Mouse (Mus musculus) adrenal gland, postnatal 4 days (tissue): ENCODE data around the gene Tpx2. TPM values are rescaled to one million over a fixed set of nuclear protein-coding genes. Genes with fewer than 3 reads are reported as not detected.

ENCODE experiments used
- DNase-seq, 2 experiments: peaks; one replicate each; pipeline ENCODE4 v3.0.0; 2021 to 2022; ENCODE audit warnings: low spot score in 2 of 2, mixed read lengths in 2 of 2
- microRNA-seq: library from miRNA; unstranded; fragments of <30 nt; microRNA quantifications from one replicate; pipeline ENCODE4 v1.2.0, GENCODE M21; 2021
- total RNA-seq, 2 experiments: library from RNA; stranded (reverse); gene quantifications; 2 replicates each; pipeline ENCODE4 v1.2.3; 2021

Gene Tpx2
- total RNA-seq, 2 experiments from 2014 or later, result 31.7 to 39.7 TPM

DNA sequence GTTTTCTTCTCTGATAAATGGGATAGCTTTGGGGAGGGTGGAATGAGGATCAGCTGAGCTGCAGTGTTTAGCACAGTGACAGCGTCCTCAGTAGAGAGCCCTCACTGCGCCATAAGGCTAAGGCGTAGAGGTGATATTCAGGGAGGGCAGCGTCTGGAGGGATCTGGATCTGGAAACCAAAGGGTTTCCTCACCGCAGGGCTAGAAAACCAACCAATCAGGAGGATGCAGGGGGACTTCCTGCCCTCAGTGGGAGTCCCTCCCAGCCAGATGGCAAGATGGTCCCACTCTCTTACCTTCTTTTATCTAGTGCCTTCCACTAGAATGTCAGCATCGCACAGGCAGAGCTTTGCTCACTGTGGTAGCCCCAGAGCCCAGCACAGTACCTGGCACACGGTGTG, 94.0 kb downstream of the Tpx2 start:
- no peak for DNase-seq

DNA sequence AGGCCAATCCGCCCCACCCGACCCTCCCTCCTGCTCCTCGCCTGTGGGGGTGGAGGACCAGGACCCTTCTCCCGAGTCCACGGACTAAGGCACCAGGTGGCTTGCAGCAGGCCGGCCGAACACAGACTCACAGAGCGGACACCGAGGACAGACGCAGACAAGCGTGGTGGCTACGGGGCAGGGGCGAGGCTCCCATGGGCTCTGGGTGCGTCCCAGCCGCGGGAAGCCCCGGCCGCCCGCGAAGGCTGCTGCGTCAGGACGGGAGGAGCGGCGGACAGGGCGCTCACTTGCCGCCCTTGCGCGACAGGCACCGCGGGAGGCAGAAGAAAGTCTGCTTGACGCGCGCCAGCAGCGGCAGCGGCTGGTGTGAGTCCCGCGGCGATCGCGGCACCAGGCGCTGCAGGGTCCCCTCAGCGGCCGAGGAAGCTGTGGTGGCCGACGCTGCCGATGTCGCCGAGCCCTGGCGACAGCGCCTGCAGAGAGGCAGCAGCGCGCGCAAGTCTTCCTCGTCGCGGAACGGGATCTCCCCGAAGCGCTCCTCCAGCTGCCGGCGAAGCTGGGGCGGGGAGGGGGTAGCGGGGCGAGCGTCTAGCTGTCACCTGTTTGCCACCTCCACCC, 95.2 kb downstream of the Tpx2 start:
- DNase-seq, result no peak

DNA sequence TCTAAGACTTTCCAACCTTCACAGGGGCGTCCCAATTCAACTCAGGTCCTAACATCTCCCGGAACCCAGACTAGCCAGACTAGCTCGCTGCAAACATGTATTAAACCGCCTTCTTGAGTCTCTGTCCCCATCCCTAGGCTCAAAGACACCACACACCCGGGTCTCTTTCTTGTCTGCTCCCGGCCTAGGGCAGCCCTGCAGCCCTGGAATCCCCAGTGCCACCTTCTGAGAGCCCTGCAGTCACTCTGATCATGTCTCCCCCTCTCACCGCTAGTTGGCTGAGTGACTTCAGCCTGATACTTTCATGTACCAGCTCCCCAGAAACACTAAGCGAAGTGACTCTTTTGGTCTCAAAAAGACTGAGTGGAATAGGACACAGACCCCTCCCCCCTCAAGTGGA, 95.8 kb downstream of the Tpx2 start:
- DNase-seq, result no peak

DNA sequence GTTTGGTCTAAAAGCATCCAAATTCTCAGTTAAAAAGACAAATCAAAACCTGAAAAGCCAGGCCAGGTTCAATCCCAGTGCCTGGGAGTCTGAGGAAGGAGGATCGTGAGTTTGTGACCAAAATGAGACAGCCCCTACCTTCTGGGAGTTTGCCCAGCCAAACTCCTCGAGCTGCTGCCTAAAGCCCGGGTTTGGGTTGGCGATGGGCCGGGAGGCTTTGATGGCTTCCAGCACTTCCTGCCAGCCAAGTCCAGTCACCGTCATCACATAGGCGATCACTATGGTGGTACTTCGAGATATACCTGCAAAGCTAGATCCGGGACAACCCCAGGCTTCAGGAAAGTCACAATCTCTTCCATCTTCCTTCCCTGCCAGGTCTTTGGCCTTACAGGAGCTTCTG, 96.2 kb downstream of the Tpx2 start:
- DNase-seq, result no peak

Small RNA genes within 50 kb of the gene (microRNA-seq; reads per million reads assigned to microRNA genes)
- not detected for gene Mir5622

Other genes starting within 250 kb of the Tpx2 start
- not detected for gene Defb45, start 248.6 kb upstream of the Tpx2 start, total RNA-seq
- gene Defb36, start 243.6 kb upstream of the Tpx2 start, total RNA-seq, result 1 to 10 TPM; 2.0 to 2.3 TPM
- 1 to 10 TPM; 2.4 to 2.8 TPM for gene Defb25, start 224.9 kb upstream of the Tpx2 start, total RNA-seq
- gene Rem1, start 221.0 kb upstream of the Tpx2 start, total RNA-seq, result 10 to 100 TPM; 11.5 to 17.9 TPM
- 100 to 1,000 TPM; 138 to 140 TPM for gene H13, start 178.5 kb upstream of the Tpx2 start, total RNA-seq
- gene Mcts2, start 160.9 kb upstream of the Tpx2 start, total RNA-seq, result 10 to 100 TPM; 26.7 to 27.4 TPM
- 100 to 1,000 TPM; 103 to 129 TPM for gene Id1, start 111.7 kb upstream of the Tpx2 start, total RNA-seq
- gene Cox4i2, start 93.8 kb upstream of the Tpx2 start, total RNA-seq, result 1 to 10 TPM; 4.2 to 4.9 TPM
- 10 to 100 TPM; 63.5 to 64.6 TPM for gene Bcl2l1, start 16.2 kb upstream of the Tpx2 start, total RNA-seq
- 1 to 10 TPM in 1 of 2 experiments, under 1 TPM in 1; 0.50 to 2.9 TPM for gene Mylk2, start 63.4 kb downstream of the Tpx2 start, total RNA-seq
- 1 to 10 TPM; 4.7 to 4.9 TPM for gene Foxs1, start 85.2 kb downstream of the Tpx2 start, total RNA-seq
- 1 to 10 TPM; 3.2 to 6.0 TPM for gene Dusp15, start 103.7 kb downstream of the Tpx2 start, total RNA-seq
- gene Ttll9, start 114.5 kb downstream of the Tpx2 start, total RNA-seq, result under 1 TPM in 1 of 2 experiments, not detected in 1; 0.42 TPM
- 100 to 1,000 TPM in 1 of 2 experiments, 10 to 100 TPM in 1; 93.8 to 103 TPM for gene Pdrg1, start 167.5 kb downstream of the Tpx2 start, total RNA-seq
- 1 to 10 TPM; 3.0 to 3.2 TPM for gene Xkr7, start 183.9 kb downstream of the Tpx2 start, total RNA-seq
- 10 to 100 TPM; 20.7 to 22.8 TPM for gene Ccm2l, start 218.0 kb downstream of the Tpx2 start, total RNA-seq